Mouse (Mus musculus) kidney, postnatal 25 days (tissue): ENCODE results near the gene Etv6.

Experiments
- DNase-seq, 2 experiments: peaks; one replicate each; pipeline ENCODE4 v3.0.0; 2021; ENCODE audit warnings: mixed read lengths in 2 of 2

Etv6 gene

GRCm38 (mm10) chr6:134217747-134218146 lies 182.2 kb downstream of the Etv6 start:
- no peak for DNase-seq

GRCm38 (mm10) chr6:134218441-134218840 lies 182.9 kb downstream of the Etv6 start:
- DNase-seq: no peak

- peak; percentile 50 to 67 for DNase-seq
Measured at GRCm38 (mm10) chr6:134219358-134219757, 183.9 kb downstream of the Etv6 start.

- DNase-seq: peak; percentile 54 to 79
Measured at GRCm38 (mm10) chr6:134220209-134220777, 184.8 kb downstream of the Etv6 start.

GRCm38 (mm10) chr6:134222248-134222929 lies 186.9 kb downstream of the Etv6 start:
- DNase-seq: peak; percentile 64 to 86

- no peak for DNase-seq
Measured at GRCm38 (mm10) chr6:134225564-134225963, 190.1 kb downstream of the Etv6 start.

- DNase-seq: peak in 1 of 2 experiments; percentile 50
Measured at GRCm38 (mm10) chr6:134226349-134227169, 191.1 kb downstream of the Etv6 start.

- DNase-seq: peak in 1 of 2 experiments; percentile 34
Measured at GRCm38 (mm10) chr6:134236311-134236710, 200.8 kb downstream of the Etv6 start.

- no peak for DNase-seq
Measured at GRCm38 (mm10) chr6:134238455-134238854, 203.0 kb downstream of the Etv6 start.

GRCm38 (mm10) chr6:134240988-134241387 lies 205.5 kb downstream of the Etv6 start:
- DNase-seq: peak in 1 of 2 experiments; percentile 36

- peak; percentile 41 to 74 for DNase-seq
Measured at GRCm38 (mm10) chr6:134243119-134243518, 207.6 kb downstream of the Etv6 start.

GRCm38 (mm10) chr6:134243546-134243945 lies 208.0 kb downstream of the Etv6 start:
- DNase-seq: peak; percentile 54 to 55

GRCm38 (mm10) chr6:134244071-134244470 lies 208.6 kb downstream of the Etv6 start:
- no peak for DNase-seq

- no peak for DNase-seq
Measured at GRCm38 (mm10) chr6:134246109-134246508, 210.6 kb downstream of the Etv6 start.

- DNase-seq: no peak
Measured at GRCm38 (mm10) chr6:134247324-134247723, 211.8 kb downstream of the Etv6 start.

GRCm38 (mm10) chr6:134248720-134249119 lies 213.2 kb downstream of the Etv6 start:
- DNase-seq: peak in 1 of 2 experiments; percentile 60

GRCm38 (mm10) chr6:134250764-134251163 lies 215.3 kb downstream of the Etv6 start:
- DNase-seq: no peak

GRCm38 (mm10) chr6:134251364-134251763 lies 215.9 kb downstream of the Etv6 start:
- DNase-seq: no peak

- DNase-seq: no peak
Measured at GRCm38 (mm10) chr6:134252081-134252755, 216.7 kb downstream of the Etv6 start.

GRCm38 (mm10) chr6:134256369-134256768 lies 220.9 kb downstream of the Etv6 start:
- no peak for DNase-seq

GRCm38 (mm10) chr6:134259913-134260312 lies 224.4 kb downstream of the Etv6 start:
- DNase-seq: peak in 1 of 2 experiments; percentile 22

GRCm38 (mm10) chr6:134261904-134262303 lies 226.4 kb downstream of the Etv6 start:
- DNase-seq: peak in 1 of 2 experiments; percentile 42

GRCm38 (mm10) chr6:134262383-134262782 lies 226.9 kb downstream of the Etv6 start:
- DNase-seq: no peak
